Mouse (Mus musculus) lung, postnatal 0 days (tissue): ENCODE data around the gene Prkch. TPM values are rescaled to one million over a fixed set of nuclear protein-coding genes. Genes with fewer than 3 reads are reported as not detected.

Experiments used
- ATAC-seq: fragments of 200-750 bp; cut with Nextera tagmentation; 2 replicates; pipeline ENCODE4 v1.8.0; 2017; ENCODE audit warnings: moderate library complexity
- DNase-seq: peaks from one replicate; pipeline ENCODE4 v3.0.0-alpha.2; 2016; ENCODE audit warnings: low spot score
- H3K27ac ChIP-seq: fragments of 300-500 bp; sonication (generic); 2 replicates; pipeline ENCODE4 v1.5.1; 2014; ENCODE audit warnings: antibody characterized with exemption, mild to moderate bottlenecking, low read length, mixed read lengths
- H3K27me3 ChIP-seq: fragments of 300-500 bp; sonication (generic); replicated peaks from 2 replicates; pipeline ENCODE4 v1.6.1; 2014; ENCODE audit warnings: low read length, mixed read lengths; ENCODE audit not compliant: insufficient read depth
- H3K36me3 ChIP-seq: fragments of 300-500 bp; sonication (generic); 2 replicates; pipeline ENCODE4 v1.6.1; 2014; ENCODE audit warnings: low read length, mixed read lengths; ENCODE audit not compliant: insufficient read depth
- H3K4me1 ChIP-seq: fragments of 300-500 bp; sonication (generic); 2 replicates; pipeline ENCODE4 v1.6.1; 2014; ENCODE audit warnings: antibody characterized with exemption, low read depth, low read length, mixed read lengths; ENCODE audit not compliant: insufficient read depth
- H3K4me2 ChIP-seq: fragments of 300-500 bp; sonication (generic); replicated peaks from 2 replicates; pipeline ENCODE4 v1.6.1; 2014; ENCODE audit warnings: low read depth, mild to moderate bottlenecking, low read length, moderate library complexity, mixed read lengths
- H3K4me3 ChIP-seq: fragments of 300-500 bp; sonication (generic); 2 replicates; pipeline ENCODE4 v1.5.1; 2014; ENCODE audit warnings: low read depth, low read length
- H3K9ac ChIP-seq: fragments of 300-500 bp; sonication (generic); replicated peaks from 2 replicates; pipeline ENCODE4 v1.6.1; 2014; ENCODE audit warnings: low read depth, mild to moderate bottlenecking
- H3K9me3 ChIP-seq: fragments of 300-500 bp; sonication (generic); 2 replicates; pipeline ENCODE4 v1.6.1; 2016; ENCODE audit warnings: low read length, mixed read lengths
- CTCF ChIP-seq: IDR thresholded peaks from 2 replicates; pipeline ENCODE4 v1.5.1; 2016; ENCODE audit warnings: antibody characterized with exemption, mild to moderate bottlenecking
- EP300 ChIP-seq: IDR thresholded peaks from 2 replicates; pipeline ENCODE4 v1.6.1; 2016; ENCODE audit warnings: antibody characterized with exemption, mild to moderate bottlenecking, control low read depth
- WGBS: fragments of 180-500 bp; shearing (Covaris S2); extraction: QIAGEN DNeasy Blood & Tissue Kit; methylation state at CpG from one replicate; pipeline ENCODE4 v1.1.7; 2014; 5-methylcytosine and 5-hydroxymethylcytosine counted together
- polyA plus RNA-seq: library from polyadenylated mRNA; unstranded; fragments of >200 nt; fragmentation: Nextera tagmentation; extraction: Ambion mirVana; gene quantifications from 2 replicates; pipeline ENCODE4 v1.2.1, GENCODE M21; 2015

Prkch gene
- polyA plus RNA-seq, 1 experiment from 2014 or later, result 20.0 TPM

DNA sequence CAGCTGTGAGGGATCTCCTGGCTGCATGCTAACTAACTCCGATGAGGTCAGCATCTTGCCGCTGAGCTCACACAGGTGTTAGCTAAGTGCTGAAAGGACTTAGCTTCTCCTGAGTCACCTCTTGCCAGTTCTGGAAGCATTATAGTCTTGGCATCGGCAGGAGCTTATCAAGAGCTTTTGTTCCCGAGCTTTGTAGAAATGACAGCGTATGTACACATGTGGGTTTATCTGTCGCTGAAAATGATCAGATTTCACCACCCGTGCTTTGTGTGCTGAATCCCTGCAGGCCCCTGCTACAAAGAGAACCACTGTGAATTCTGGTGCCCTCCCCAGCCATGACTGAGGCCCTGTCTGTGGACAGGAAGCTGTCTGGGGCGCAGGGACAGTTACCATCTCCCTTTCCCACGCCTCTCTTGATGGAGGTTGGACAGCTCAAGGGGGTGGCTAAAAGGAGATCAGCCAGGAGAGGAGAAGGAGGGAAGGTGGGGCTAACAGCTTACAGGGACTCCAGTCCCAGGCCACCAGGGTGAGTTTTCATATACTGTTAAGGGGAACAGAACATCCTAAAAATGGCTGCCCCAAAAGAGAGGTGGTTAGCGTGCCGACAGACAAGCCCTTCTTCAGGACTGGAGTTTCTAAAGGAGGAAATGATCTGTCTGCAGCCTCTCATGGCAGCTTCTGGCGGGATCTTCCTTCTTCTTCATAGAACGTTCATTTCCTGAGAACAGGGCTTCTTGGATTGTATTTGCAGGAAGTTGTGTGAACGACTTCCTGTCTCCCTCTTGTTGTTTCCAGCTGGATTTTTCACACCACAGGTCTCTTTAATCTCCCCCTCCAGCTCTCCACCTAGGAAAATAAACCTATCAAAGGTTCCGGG lies 180.3 kb downstream of the Prkch start:
- Histone ChIP-seq H3K9me3 (no peaks in the 10 kb centered on the region), H3K27ac (peak overlapping the region; percentile 38; the same call in 1 of the 2 replicates), H3K4me1 (peaks cover 3% of the 10 kb centered on the region; the same call in 1 of the 2 replicates), H3K4me2 (no peak overlapping the region), H3K36me3 (no peaks in the 10 kb centered on the region), H3K27me3 (no peaks in the 10 kb centered on the region), H3K9ac (0 out of 2 replicates have a peak overlapping the region, but pooled peaks have one; percentile 16), H3K4me3 (no peak overlapping the region)
- ATAC-seq, result peak; percentile 66
- no peak for TF ChIP-seq EP300
- no peak for TF ChIP-seq CTCF
- 29% methylated on average over 15 of the region's 15 CpGs for WGBS
- peak; percentile 65 for DNase-seq

DNA sequence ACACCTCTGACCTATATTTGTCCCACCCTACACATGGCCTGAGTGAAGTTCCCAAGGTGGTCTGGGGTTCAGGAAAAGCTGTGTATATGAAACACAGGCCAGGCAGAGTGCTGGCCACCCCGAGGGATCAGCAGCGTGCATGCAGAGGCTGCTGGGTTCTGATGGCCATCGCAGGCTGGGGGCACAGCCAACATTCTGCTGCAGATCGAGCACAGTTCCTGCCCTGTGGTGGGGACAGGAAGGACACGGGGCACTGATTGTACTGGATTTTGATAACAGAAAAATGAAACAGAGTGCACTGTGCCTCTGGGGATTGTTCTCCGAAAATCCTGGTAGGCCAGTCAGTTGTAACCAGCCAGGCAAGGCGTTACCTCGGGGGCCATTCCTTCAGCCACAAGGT lies 181.6 kb downstream of the Prkch start:
- Histone ChIP-seq H3K9me3 (no peaks in the 10 kb centered on the region), H3K4me3 (no peak overlapping the region), H3K36me3 (no peaks in the 10 kb centered on the region), H3K4me1 (peaks cover 3% of the 10 kb centered on the region; the same call in 1 of the 2 replicates), H3K9ac (no peak overlapping the region), H3K27me3 (no peaks in the 10 kb centered on the region), H3K27ac (no peak overlapping the region), H3K4me2 (no peak overlapping the region)
- DNase-seq (no peak), ATAC-seq (no peak)
- WGBS, result 75% methylated on average over 8 of the region's 8 CpGs
- TF ChIP-seq CTCF, result no peak
- TF ChIP-seq EP300, result no peak

DNA sequence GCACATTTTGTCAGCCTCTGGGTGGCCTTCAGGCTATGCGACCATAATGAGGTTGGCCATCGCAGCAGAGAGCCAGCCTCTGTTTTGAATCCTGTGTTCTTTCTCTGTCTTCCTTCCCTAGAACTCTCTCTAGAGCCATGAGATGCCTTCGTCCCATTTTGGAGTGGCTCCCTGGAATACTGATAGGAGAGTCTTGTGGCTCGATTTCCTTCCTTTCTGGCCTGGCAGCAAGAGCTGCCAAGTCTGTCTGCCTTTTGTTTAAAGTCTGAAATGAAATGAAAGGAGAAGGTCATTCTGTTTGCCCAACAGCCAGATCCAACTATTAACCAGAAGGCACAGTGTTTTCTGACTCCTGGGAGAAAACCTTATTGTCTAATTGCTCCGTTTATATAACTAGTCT lies 184.2 kb downstream of the Prkch start:
- no peak for ATAC-seq
- H3K4me3 ChIP-seq, result no peak overlapping the region
- H3K9me3 ChIP-seq, result no peaks in the 10 kb centered on the region
- WGBS, result 47% methylated on average over 5 of the region's 5 CpGs
- H3K27me3 ChIP-seq, result no peaks in the 10 kb centered on the region
- TF ChIP-seq EP300, result no peak
- TF ChIP-seq CTCF, result no peak
- H3K4me2 ChIP-seq, result no peak overlapping the region
- H3K4me1 ChIP-seq, result peaks cover 3% of the 10 kb centered on the region; the same call in 1 of the 2 replicates
- H3K36me3 ChIP-seq, result no peaks in the 10 kb centered on the region
- no peak overlapping the region for H3K9ac ChIP-seq
- DNase-seq, result no peak
- H3K27ac ChIP-seq, result no peak overlapping the region

DNA sequence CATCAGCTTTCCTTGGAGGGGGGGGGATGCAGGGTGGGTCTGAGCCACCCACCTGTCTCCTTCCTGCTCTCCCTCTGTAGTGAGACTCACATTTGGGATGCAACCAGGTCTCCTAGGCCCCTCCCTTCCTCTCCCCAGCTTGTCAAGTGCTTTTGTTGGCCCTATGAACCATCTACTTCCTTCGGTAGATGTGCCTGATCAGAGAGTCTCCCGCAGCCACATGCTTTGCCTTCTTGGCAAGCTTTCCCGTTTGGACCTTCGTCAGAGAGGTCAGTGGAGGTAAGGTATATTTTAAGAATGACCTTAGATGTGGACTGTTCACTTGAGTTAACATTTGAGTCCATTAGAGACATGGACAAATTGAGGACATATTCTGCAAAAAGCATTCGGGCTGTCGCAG lies 184.9 kb downstream of the Prkch start:
- no peak overlapping the region for H3K4me2 ChIP-seq
- H3K9me3 ChIP-seq, result no peaks in the 10 kb centered on the region
- no peak overlapping the region for H3K4me3 ChIP-seq
- WGBS, result 76% methylated on average over 6 of the region's 6 CpGs
- DNase-seq (no peak), ATAC-seq (no peak)
- H3K9ac ChIP-seq, result no peak overlapping the region
- H3K27me3 ChIP-seq, result no peaks in the 10 kb centered on the region
- H3K4me1 ChIP-seq, result peaks cover 2% of the 10 kb centered on the region; the same call in 1 of the 2 replicates
- no peaks in the 10 kb centered on the region for H3K36me3 ChIP-seq
- no peak for TF ChIP-seq EP300
- no peak for TF ChIP-seq CTCF
- H3K27ac ChIP-seq, result no peak overlapping the region

DNA sequence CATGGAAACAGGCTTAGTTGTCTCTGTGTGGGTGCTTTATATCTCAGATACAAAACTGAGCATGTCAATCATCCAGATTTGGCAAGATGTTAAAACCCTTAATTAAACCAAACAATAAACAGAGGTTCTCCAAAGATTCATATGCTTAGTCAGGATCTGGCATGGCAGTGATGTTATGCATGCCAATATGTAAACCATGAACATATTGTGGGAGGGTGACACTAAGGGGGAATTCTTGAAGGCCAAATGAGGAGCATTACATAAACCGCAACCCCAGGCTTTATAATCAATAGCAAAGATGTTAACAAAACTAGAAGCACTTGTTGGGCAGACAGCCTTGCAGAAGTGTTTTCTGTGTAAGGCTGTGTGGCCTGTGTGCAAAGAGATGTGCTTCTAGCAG lies 186.2 kb downstream of the Prkch start:
- no peak for TF ChIP-seq EP300
- TF ChIP-seq CTCF, result no peak
- no peak overlapping the region for H3K4me3 ChIP-seq
- WGBS, result 84% methylated on average over 1 of the region's 1 CpGs
- no peak overlapping the region for H3K27ac ChIP-seq
- H3K27me3 ChIP-seq, result no peaks in the 10 kb centered on the region
- DNase-seq, result no peak
- no peak for ATAC-seq
- H3K36me3 ChIP-seq, result no peaks in the 10 kb centered on the region
- no peaks in the 10 kb centered on the region; the same call in 1 of the 2 replicates for H3K4me1 ChIP-seq
- no peak overlapping the region for H3K9ac ChIP-seq
- no peaks in the 10 kb centered on the region for H3K9me3 ChIP-seq
- H3K4me2 ChIP-seq, result no peak overlapping the region

DNA sequence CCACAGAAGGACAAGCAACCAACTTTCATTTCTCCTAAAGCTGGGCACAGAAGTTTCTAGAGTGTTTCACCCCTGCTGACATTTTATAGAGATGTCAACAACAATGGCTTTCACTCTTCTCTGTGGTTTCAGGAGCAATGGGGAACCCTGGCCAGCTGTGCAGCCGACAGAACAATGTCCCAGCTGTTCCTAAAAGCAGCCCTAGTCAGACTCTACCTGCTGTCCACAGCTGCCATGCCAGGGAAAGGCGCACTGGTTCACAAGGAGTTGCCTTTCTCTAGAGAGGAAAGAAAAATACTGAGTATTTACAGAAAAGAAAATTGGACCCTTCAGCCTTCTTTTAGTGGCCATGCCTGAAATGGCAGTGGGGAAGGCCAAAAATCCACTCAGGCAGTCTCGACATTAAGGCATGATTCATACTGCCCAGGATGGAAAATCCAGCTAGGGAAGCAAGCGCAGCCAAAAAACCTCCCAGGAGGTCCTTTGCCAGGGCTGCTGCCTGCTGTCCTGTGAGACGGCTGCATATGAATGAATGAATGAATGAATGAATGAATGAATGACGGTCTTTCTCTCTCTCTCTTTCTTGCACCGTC lies 190.3 kb downstream of the Prkch start:
- Histone ChIP-seq H3K36me3 (peaks cover 3% of the 10 kb centered on the region; the same call in 1 of the 2 replicates), H3K4me2 (no peak overlapping the region), H3K27ac (peak overlapping the region; percentile 38; the same call in 1 of the 2 replicates), H3K9ac (no peak overlapping the region), H3K27me3 (no peaks in the 10 kb centered on the region), H3K4me3 (no peak overlapping the region), H3K9me3 (no peaks in the 10 kb centered on the region), H3K4me1 (no peaks in the 10 kb centered on the region; the same call in 1 of the 2 replicates)
- DNase-seq (peak; percentile 68), ATAC-seq (peak; percentile 42)
- WGBS, result 68% methylated on average over 7 of the region's 7 CpGs
- no peak for TF ChIP-seq CTCF
- TF ChIP-seq EP300, result no peak; the same call in 1 of the 2 replicates
